Mouse (Mus musculus) megakaryocyte progenitor cell, adult 5-6 weeks (primary cell): Measurements from ENCODE around the gene Ptpn7. TPM values are rescaled to one million over a fixed set of nuclear protein-coding genes. Genes with fewer than 3 reads are reported as not detected.

Experiments used
- ATAC-seq: replicated peaks from 2 replicates; pipeline ENCODE4 v1.8.0; 2016; ENCODE audit warnings: mild to moderate bottlenecking, moderate TSS enrichment, inconsistent platforms; ENCODE audit not compliant: poor library complexity
- total RNA-seq, 2 experiments: library from RNA; stranded (forward) in 1 of 2; stranded (reverse) in 1 of 2; fragments of 157-497, 149-512 nt in 1 of 2; fragments of 200-1000 nt in 1 of 2; gene quantifications; 2 replicates each; pipeline versions ENCODE4 v1.2.3 to v1.2.4; 2015 to 2017

The Ptpn7 gene
- total RNA-seq, 2 experiments from 2014 or later, result 75.4 to 112 TPM

GRCm38 (mm10) chr1:135154411-135154959, 22.0 kb downstream of the Ptpn7 start:
- peak; percentile 98 for ATAC-seq

GRCm38 (mm10) chr1:135156300-135156699, 23.8 kb downstream of the Ptpn7 start:
- ATAC-seq, result no peak

- no peak for ATAC-seq
Measured at GRCm38 (mm10) chr1:135158633-135159032, 26.1 kb downstream of the Ptpn7 start.

- no peak for ATAC-seq
Measured at GRCm38 (mm10) chr1:135159074-135159473, 26.6 kb downstream of the Ptpn7 start.

GRCm38 (mm10) chr1:135159556-135160123, 27.1 kb downstream of the Ptpn7 start:
- no peak for ATAC-seq

GRCm38 (mm10) chr1:135160411-135161050, 28.0 kb downstream of the Ptpn7 start:
- ATAC-seq, result no peak

GRCm38 (mm10) chr1:135162720-135163119, 30.2 kb downstream of the Ptpn7 start:
- ATAC-seq, result no peak

GRCm38 (mm10) chr1:135167435-135167834, 34.9 kb downstream of the Ptpn7 start, which contains the start of gene Gpr37l1:
Gene Gpr37l1 (minus strand): TSS chr1:135167681.
- ATAC-seq, result 0 out of 2 replicates have a peak, but pooled peaks have one; percentile 17

- no peak for ATAC-seq
Measured at GRCm38 (mm10) chr1:135168453-135169200, 36.1 kb downstream of the Ptpn7 start.

GRCm38 (mm10) chr1:135169556-135170224, 37.2 kb downstream of the Ptpn7 start:
- ATAC-seq, result no peak

GRCm38 (mm10) chr1:135170299-135170698, 37.8 kb downstream of the Ptpn7 start:
- no peak for ATAC-seq

GRCm38 (mm10) chr1:135171202-135171601, 38.7 kb downstream of the Ptpn7 start:
- no peak for ATAC-seq

GRCm38 (mm10) chr1:135171984-135172383, 39.5 kb downstream of the Ptpn7 start:
- peak; percentile 71 for ATAC-seq

- no peak for ATAC-seq
Measured at GRCm38 (mm10) chr1:135173311-135173710, 40.8 kb downstream of the Ptpn7 start.

GRCm38 (mm10) chr1:135175176-135175575, 42.7 kb downstream of the Ptpn7 start:
- ATAC-seq, result no peak

- ATAC-seq, result no peak
Measured at GRCm38 (mm10) chr1:135177724-135178123, 45.2 kb downstream of the Ptpn7 start.

- ATAC-seq, result no peak
Measured at GRCm38 (mm10) chr1:135178863-135179262, 46.4 kb downstream of the Ptpn7 start.

- ATAC-seq, result no peak
Measured at GRCm38 (mm10) chr1:135180830-135181229, 48.3 kb downstream of the Ptpn7 start.

GRCm38 (mm10) chr1:135181275-135181674, 48.8 kb downstream of the Ptpn7 start:
- no peak for ATAC-seq

GRCm38 (mm10) chr1:135181880-135182623, 49.6 kb downstream of the Ptpn7 start:
- ATAC-seq, result no peak
